Mouse (Mus musculus): ENCODE measurements around the gene Ugt2a1. TPM values are rescaled to one million over a fixed set of nuclear protein-coding genes. Genes with fewer than 3 reads are reported as not detected.
"Not testable (repeated sequence)": the region's sequence is repeated elsewhere in the genome, so short reads cannot be mapped to it uniquely, and the experiment has no call there.

Gene Ugt2a1
- polyA plus RNA-seq, 1 experiment from 2014 or later, result not detected

DNA sequence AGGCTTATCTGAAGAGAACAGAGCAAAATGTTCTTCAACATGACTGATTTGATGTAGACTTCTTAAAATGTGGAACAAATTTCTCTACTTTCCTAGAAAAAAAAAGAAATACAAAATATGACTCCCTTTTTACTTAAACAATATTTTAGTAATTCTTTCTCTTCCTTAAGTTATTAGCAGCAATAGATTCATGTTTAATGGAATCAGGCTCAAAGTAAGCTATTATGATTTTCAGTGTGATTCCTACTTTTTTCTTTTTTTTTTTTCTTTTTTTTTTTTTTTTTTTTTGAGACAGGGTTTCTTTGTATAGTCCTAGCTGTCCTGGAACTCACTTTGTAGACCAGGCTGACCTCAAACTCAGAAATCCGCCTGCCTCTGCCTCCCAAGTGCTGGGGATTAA lies 4.0 kb downstream of the Ugt2a1 start, which contains the start of gene Gm43638:
Gm43638 (minus strand) TSS at position 101 of the 400 bp plus-strand sequence.
- H3K27ac ChIP-seq (ENCODE audit: low read depth, low read length); H3K4me2 ChIP-seq; ATAC-seq (ENCODE audit: low FRiP score); H3K9me3 ChIP-seq (ENCODE audit: control insufficient read depth, low read length); H3K9ac ChIP-seq (ENCODE audit: low read length); DNase-seq (ENCODE audit: low spot score, missing footprints); H3K27me3 ChIP-seq (ENCODE audit: control insufficient read depth, insufficient read depth, low read length); H3K4me3 ChIP-seq (ENCODE audit: low read depth, low read length); H3K36me3 ChIP-seq (ENCODE audit: control insufficient read depth, insufficient read depth, low read length); H3K4me1 ChIP-seq (ENCODE audit: control insufficient read depth, insufficient read depth, low read length): not testable (repeated sequence)
- 76% methylated on average over 1 of the region's 1 CpGs for WGBS

DNA sequence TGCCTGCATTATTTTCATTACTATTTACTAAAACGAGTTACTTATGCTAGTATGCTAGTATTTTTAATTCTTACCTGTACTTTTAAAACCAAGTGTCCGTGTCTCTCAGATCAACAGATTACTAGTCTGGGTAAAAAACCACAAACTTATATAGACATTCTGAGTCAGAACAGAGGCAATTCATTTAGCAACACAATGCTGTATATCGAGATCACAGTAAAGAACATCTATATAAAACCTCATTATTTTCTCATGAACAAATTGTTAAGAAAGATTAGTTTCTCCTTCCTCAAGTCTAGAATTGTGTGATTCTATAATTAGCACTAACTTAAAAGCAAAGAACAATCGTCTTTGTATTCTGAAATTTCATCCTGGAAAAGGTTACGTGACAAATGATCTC lies 8.5 kb downstream of the Ugt2a1 start, which contains the start of gene Ugt2a2:
Ugt2a2 (minus strand) TSS at position 101 of the 400 bp plus-strand sequence.
- Histone ChIP-seq H3K9ac (ENCODE audit: low read length) (no peak within 1 kb of the TSS), H3K4me3 (ENCODE audit: low read depth, low read length) (no peak within 1 kb of the TSS), H3K36me3 (ENCODE audit: control insufficient read depth, insufficient read depth, low read length) (no peaks in the 10 kb centered on the region), H3K9me3 (ENCODE audit: control insufficient read depth, low read length) (no peaks in the 10 kb centered on the region), H3K4me2 (no peak within 1 kb of the TSS), H3K4me1 (ENCODE audit: control insufficient read depth, insufficient read depth, low read length) (no peaks in the 10 kb centered on the region), H3K27ac (ENCODE audit: low read depth, low read length) (no peak within 1 kb of the TSS), H3K27me3 (ENCODE audit: control insufficient read depth, insufficient read depth, low read length) (no peaks in the 10 kb centered on the region)
- ATAC-seq (ENCODE audit: low FRiP score) (no peak), DNase-seq (ENCODE audit: low spot score, missing footprints) (no peak)
- WGBS, result 85% methylated on average over 5 of the region's 5 CpGs

DNA sequence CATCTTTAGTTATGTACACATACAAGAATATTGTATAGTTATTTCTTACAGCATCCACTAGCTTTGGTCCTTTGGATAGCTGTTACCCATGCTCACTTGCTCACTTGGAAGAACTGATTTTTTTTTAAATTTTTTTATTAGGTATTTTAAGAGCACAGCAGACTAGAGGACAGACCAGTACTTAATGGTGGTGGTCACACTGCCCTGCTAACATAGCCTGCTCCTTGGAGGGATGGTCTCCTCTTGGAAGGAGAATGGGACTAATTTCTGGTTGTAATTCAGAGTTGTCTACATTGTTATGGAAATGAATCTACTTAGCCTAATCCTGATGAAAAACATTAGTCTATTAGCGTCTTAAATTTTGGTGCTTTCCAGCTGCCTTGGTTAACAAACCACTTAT lies 31.9 kb downstream of the Ugt2a1 start:
- no peaks in the 10 kb centered on the region for H3K4me1 ChIP-seq (ENCODE audit: control insufficient read depth, insufficient read depth, low read length)
- H3K27me3 ChIP-seq (ENCODE audit: control insufficient read depth, insufficient read depth, low read length), result no peaks in the 10 kb centered on the region
- H3K27ac ChIP-seq (ENCODE audit: low read depth, low read length), result no peak overlapping the region
- WGBS, result 15% methylated on average over 1 of the region's 1 CpGs
- H3K4me3 ChIP-seq (ENCODE audit: low read depth, low read length), result no peak overlapping the region
- H3K4me2 ChIP-seq, result no peak overlapping the region
- DNase-seq (ENCODE audit: low spot score, missing footprints) (no peak), ATAC-seq (ENCODE audit: low FRiP score) (0 out of 2 replicates have a peak, but pooled peaks have one; percentile 40)
- no peaks in the 10 kb centered on the region for H3K9me3 ChIP-seq (ENCODE audit: control insufficient read depth, low read length)
- H3K9ac ChIP-seq (ENCODE audit: low read length), result no peak overlapping the region
- no peaks in the 10 kb centered on the region for H3K36me3 ChIP-seq (ENCODE audit: control insufficient read depth, insufficient read depth, low read length)

DNA sequence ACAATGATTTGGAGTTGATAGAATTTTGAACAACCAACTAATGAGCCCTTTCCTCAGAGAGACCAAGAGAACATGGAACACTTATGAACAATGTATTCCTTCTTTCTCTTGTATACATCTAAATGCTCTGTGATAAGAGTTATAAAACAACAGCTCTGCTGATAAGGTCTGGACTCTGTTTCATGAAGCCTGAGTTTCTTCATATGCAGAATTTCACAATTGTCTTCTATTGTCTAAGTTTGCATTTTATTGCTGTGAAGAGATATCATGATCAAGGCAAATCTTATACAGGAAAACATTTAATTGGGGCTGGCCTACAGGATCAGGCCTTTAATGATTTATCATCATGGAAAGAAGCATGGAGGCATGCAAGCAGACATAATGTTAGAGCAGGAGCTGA lies 33.0 kb downstream of the Ugt2a1 start:
- Histone ChIP-seq H3K4me3 (ENCODE audit: low read depth, low read length) (no peak overlapping the region), H3K4me2 (no peak overlapping the region), H3K36me3 (ENCODE audit: control insufficient read depth, insufficient read depth, low read length) (no peaks in the 10 kb centered on the region), H3K4me1 (ENCODE audit: control insufficient read depth, insufficient read depth, low read length) (no peaks in the 10 kb centered on the region), H3K9me3 (ENCODE audit: control insufficient read depth, low read length) (no peaks in the 10 kb centered on the region), H3K27ac (ENCODE audit: low read depth, low read length) (no peak overlapping the region), H3K27me3 (ENCODE audit: control insufficient read depth, insufficient read depth, low read length) (no peaks in the 10 kb centered on the region), H3K9ac (ENCODE audit: low read length) (no peak overlapping the region)
- ATAC-seq (ENCODE audit: low FRiP score), result no peak
- DNase-seq (ENCODE audit: low spot score, missing footprints), result no peak

DNA sequence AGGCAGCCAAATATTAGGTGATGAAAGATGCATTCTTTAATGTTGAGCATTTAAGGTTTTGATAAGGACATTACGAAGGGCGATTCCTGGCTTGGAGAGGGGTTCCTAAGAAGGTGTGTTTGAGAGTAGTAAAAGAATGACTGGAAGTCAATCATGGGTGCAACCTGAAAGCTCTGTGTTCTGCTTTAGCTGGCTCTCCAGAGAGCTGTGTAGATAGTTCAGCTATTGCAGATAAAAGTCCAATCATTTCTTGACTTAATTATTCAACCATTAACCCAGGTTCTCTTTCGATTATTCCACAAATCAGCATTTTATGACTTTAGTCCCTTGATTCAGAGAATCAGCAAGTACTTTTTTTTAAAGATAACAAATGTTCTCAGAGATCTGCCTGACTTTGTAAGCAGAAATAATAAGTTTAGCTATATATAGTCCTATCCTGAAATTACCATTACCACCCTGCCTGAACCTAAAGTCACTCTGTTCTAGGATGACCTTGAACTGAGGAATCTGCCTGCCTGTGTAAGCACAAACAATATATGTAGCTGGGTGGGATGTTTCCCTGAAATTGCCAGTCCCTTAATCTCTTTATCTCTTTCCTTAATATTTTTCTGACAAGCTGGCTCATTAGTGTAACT lies 34.3 kb downstream of the Ugt2a1 start:
- 89% methylated on average over 3 of the region's 3 CpGs for WGBS
- H3K36me3 ChIP-seq (ENCODE audit: control insufficient read depth, insufficient read depth, low read length), result no peaks in the 10 kb centered on the region
- DNase-seq (ENCODE audit: low spot score, missing footprints), result no peak

DNA sequence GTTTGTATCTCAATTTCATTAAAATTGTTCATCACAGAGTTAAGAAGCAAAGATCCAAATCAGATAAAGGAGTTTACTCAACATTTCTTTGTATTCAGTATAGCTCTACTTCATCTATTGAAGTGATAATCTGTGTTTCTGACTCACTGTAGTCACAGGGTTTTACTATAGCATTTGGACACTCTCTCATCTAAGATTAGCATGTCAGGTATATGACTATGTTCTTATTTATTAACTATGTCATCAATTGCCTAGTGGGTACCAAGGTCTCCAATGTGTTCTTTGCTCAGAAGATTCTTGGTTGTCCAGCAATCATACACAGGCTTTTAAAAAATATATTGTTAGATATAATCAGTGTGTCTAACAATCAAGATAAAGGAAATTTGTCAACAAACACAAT lies 35.2 kb downstream of the Ugt2a1 start:
- H3K9ac ChIP-seq (ENCODE audit: low read length), result no peak overlapping the region
- ATAC-seq (ENCODE audit: low FRiP score), result no peak
- no peaks in the 10 kb centered on the region for H3K4me1 ChIP-seq (ENCODE audit: control insufficient read depth, insufficient read depth, low read length)
- no peak overlapping the region for H3K27ac ChIP-seq (ENCODE audit: low read depth, low read length)
- no peak for DNase-seq (ENCODE audit: low spot score, missing footprints)
- H3K4me3 ChIP-seq (ENCODE audit: low read depth, low read length), result no peak overlapping the region
- no peaks in the 10 kb centered on the region for H3K9me3 ChIP-seq (ENCODE audit: control insufficient read depth, low read length)
- H3K4me2 ChIP-seq, result no peak overlapping the region
- H3K27me3 ChIP-seq (ENCODE audit: control insufficient read depth, insufficient read depth, low read length), result no peaks in the 10 kb centered on the region
- no peaks in the 10 kb centered on the region for H3K36me3 ChIP-seq (ENCODE audit: control insufficient read depth, insufficient read depth, low read length)

More for the DNA sequence above, 34.3 kb downstream of the Ugt2a1 start:
- no peaks in the 10 kb centered on the region for H3K4me1 ChIP-seq (ENCODE audit: control insufficient read depth, insufficient read depth, low read length)
- no peak for ATAC-seq (ENCODE audit: low FRiP score)
- no peak overlapping the region for H3K27ac ChIP-seq (ENCODE audit: low read depth, low read length)
- no peak overlapping the region for H3K4me3 ChIP-seq (ENCODE audit: low read depth, low read length)
- no peaks in the 10 kb centered on the region for H3K9me3 ChIP-seq (ENCODE audit: control insufficient read depth, low read length)
- H3K27me3 ChIP-seq (ENCODE audit: control insufficient read depth, insufficient read depth, low read length), result no peaks in the 10 kb centered on the region
- no peak overlapping the region for H3K4me2 ChIP-seq
- H3K9ac ChIP-seq (ENCODE audit: low read length), result no peak overlapping the region

DNA sequence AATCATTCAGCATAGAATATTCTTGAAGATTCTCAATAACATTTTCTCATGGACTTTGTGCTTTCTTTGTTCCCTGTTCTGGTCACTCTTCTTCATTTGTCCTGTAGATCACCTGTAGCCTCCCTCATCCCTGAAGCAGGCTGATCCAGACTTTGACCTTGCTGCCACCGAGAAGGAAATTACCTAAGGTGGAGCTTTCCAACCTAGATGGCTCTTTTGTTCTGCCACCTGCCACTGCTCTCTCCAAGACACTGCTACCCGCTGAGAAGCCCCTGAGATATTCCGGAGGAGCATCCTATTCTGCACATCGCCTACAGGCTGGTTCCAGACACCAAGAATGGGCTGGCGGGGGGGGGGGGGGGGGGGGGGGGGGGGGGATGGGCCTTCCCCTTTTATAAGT lies 38.2 kb downstream of the Ugt2a1 start:
- not testable (repeated sequence) for ATAC-seq (ENCODE audit: low FRiP score); H3K4me1 ChIP-seq (ENCODE audit: control insufficient read depth, insufficient read depth, low read length)
- 71% methylated on average over 3 of the region's 5 CpGs for WGBS

DNA sequence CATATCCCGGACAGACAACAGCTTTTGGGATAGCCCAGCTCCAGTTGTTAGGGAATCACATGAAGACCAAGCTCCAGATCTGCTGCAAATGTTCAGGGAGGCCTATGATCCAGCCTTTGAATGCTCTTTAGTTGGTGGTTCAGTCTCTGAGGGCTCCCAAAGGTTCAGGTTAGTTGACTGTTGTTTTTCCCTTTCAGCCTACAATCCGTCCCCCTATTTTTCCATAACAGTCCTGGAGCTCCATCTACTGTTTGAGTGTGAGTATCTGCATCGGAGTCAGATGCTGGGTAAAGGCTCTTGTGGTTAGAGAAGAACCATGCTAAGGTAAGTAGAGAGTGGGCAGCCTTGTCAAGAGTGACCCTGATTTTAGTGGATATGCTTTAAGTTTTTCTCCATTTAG lies 54.4 kb downstream of the Ugt2a1 start:
- H3K9me3 ChIP-seq (ENCODE audit: control insufficient read depth, low read length), result no peaks in the 10 kb centered on the region
- H3K4me1 ChIP-seq (ENCODE audit: control insufficient read depth, insufficient read depth, low read length), result no peaks in the 10 kb centered on the region
- H3K27ac ChIP-seq (ENCODE audit: low read depth, low read length), result no peak overlapping the region
- no peaks in the 10 kb centered on the region for H3K36me3 ChIP-seq (ENCODE audit: control insufficient read depth, insufficient read depth, low read length)
- DNase-seq (ENCODE audit: low spot score, missing footprints), result peak; percentile 86
- no peak overlapping the region for H3K4me2 ChIP-seq
- no peak overlapping the region for H3K9ac ChIP-seq (ENCODE audit: low read length)
- 40% methylated on average over 3 of the region's 3 CpGs for WGBS
- no peaks in the 10 kb centered on the region for H3K27me3 ChIP-seq (ENCODE audit: control insufficient read depth, insufficient read depth, low read length)
- H3K4me3 ChIP-seq (ENCODE audit: low read depth, low read length), result no peak overlapping the region
- ATAC-seq (ENCODE audit: low FRiP score), result peak; percentile 64; the same call in 1 of the 2 replicates

More for the DNA sequence above, 38.2 kb downstream of the Ugt2a1 start:
- not testable (repeated sequence) for H3K36me3 ChIP-seq (ENCODE audit: control insufficient read depth, insufficient read depth, low read length); DNase-seq (ENCODE audit: low spot score, missing footprints); H3K27me3 ChIP-seq (ENCODE audit: control insufficient read depth, insufficient read depth, low read length); H3K4me2 ChIP-seq; H3K9me3 ChIP-seq (ENCODE audit: control insufficient read depth, low read length); H3K4me3 ChIP-seq (ENCODE audit: low read depth, low read length); H3K9ac ChIP-seq (ENCODE audit: low read length); H3K27ac ChIP-seq (ENCODE audit: low read depth, low read length)

DNA sequence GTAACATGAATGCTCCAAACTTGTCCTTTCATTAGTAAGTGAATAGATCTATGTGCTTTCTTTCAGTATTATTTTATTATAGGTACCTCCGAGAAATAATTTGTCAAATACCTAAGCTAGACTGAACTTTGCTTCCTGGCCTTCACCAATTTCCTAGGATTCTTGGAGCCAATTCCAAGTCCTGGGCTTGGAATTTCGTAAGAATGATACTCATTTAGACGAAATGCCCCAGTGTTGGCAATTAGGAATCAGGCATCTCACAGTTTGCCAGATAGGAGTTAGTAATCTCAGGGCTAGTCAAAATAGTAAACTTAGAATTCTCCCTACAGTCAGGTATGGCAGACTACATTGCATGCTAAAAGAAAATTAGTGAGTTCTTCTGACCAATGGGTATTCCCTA lies 65.0 kb downstream of the Ugt2a1 start:
- H3K36me3 ChIP-seq (ENCODE audit: control insufficient read depth, insufficient read depth, low read length), result no peaks in the 10 kb centered on the region
- H3K4me2 ChIP-seq, result no peak overlapping the region
- no peak overlapping the region for H3K9ac ChIP-seq (ENCODE audit: low read length)
- no peaks in the 10 kb centered on the region for H3K9me3 ChIP-seq (ENCODE audit: control insufficient read depth, low read length)
- H3K4me3 ChIP-seq (ENCODE audit: low read depth, low read length), result no peak overlapping the region
- no peaks in the 10 kb centered on the region for H3K27me3 ChIP-seq (ENCODE audit: control insufficient read depth, insufficient read depth, low read length)
- H3K4me1 ChIP-seq (ENCODE audit: control insufficient read depth, insufficient read depth, low read length), result no peaks in the 10 kb centered on the region
- 84% methylated on average over 3 of the region's 3 CpGs for WGBS
- DNase-seq (ENCODE audit: low spot score, missing footprints), result no peak
- no peak for ATAC-seq (ENCODE audit: low FRiP score)
- H3K27ac ChIP-seq (ENCODE audit: low read depth, low read length), result no peak overlapping the region
